Mouse (Mus musculus) forebrain, embryonic 16.5 days (tissue): ENCODE measurements around the gene Pld2. TPM values are rescaled to one million over a fixed set of nuclear protein-coding genes. Genes with fewer than 3 reads are reported as not detected.

ENCODE experiments used
- ATAC-seq: fragments of 200-750 bp; cut with Nextera tagmentation; 2 replicates; pipeline ENCODE4 v1.8.0; 2017; ENCODE audit warnings: mild to moderate bottlenecking, moderate library complexity
- H3K27ac ChIP-seq: fragments of 300-500 bp; sonication (generic); 2 replicates; pipeline ENCODE4 v1.5.1; 2014; ENCODE audit warnings: low read length, control low read depth
- H3K27me3 ChIP-seq: fragments of 300-500 bp; sonication (generic); replicated peaks from 2 replicates; pipeline ENCODE4 v1.6.1; 2014; ENCODE audit warnings: low read length; ENCODE audit not compliant: control insufficient read depth, insufficient read depth
- H3K36me3 ChIP-seq: fragments of 300-500 bp; sonication (generic); 2 replicates; pipeline ENCODE4 v1.6.1; 2014; ENCODE audit not compliant: control insufficient read depth, insufficient read depth
- H3K4me1 ChIP-seq: fragments of 300-500 bp; sonication (generic); replicated peaks from 2 replicates; pipeline ENCODE4 v1.6.1; 2014; ENCODE audit warnings: low read length; ENCODE audit not compliant: control insufficient read depth, insufficient read depth
- H3K4me2 ChIP-seq: fragments of 300-500 bp; sonication (generic); 2 replicates; pipeline ENCODE4 v1.6.1; 2014; ENCODE audit warnings: mild to moderate bottlenecking, low read length, control low read depth
- H3K4me3 ChIP-seq: fragments of 300-500 bp; sonication (generic); replicated peaks from 2 replicates; pipeline ENCODE4 v1.5.1; 2014; ENCODE audit warnings: mild to moderate bottlenecking, low read length, control low read depth
- H3K9ac ChIP-seq: fragments of 300-500 bp; sonication (generic); replicated peaks from 2 replicates; pipeline ENCODE4 v1.6.1; 2014; ENCODE audit warnings: low read depth, low read length, control low read depth
- H3K9me3 ChIP-seq: fragments of 300-500 bp; sonication (generic); 2 replicates; pipeline ENCODE4 v1.6.1; 2016; ENCODE audit warnings: low read length; ENCODE audit not compliant: control insufficient read depth
- WGBS: fragments of 180-500 bp; shearing (Covaris S2); extraction: QIAGEN DNeasy Blood & Tissue Kit; methylation state at CpG from one replicate; pipeline ENCODE4 v1.1.7; 2014; 5-methylcytosine and 5-hydroxymethylcytosine counted together
- polyA plus RNA-seq: library from polyadenylated mRNA; unstranded; fragments of >200 nt; fragmentation: Nextera tagmentation; extraction: Ambion mirVana; gene quantifications from 2 replicates; pipeline ENCODE4 v1.2.1, GENCODE M21; 2015

Gene Pld2
- polyA plus RNA-seq, 1 experiment from 2014 or later, result 9.0 TPM

GRCm38 (mm10) chr11:70591733-70592132, 51.9 kb downstream of the Pld2 start:
- ATAC-seq, result no peak
- H3K9me3 ChIP-seq, result no peaks in the 10 kb centered on the region
- no peak overlapping the region for H3K27ac ChIP-seq
- H3K9ac ChIP-seq, result no peak overlapping the region
- H3K4me1 ChIP-seq, result 0 out of 2 replicates have a peak, but pooled peaks cover 2% of the 10 kb centered on the region
- WGBS, result 90% methylated on average over 1 of the region's 1 CpGs
- no peak overlapping the region for H3K4me3 ChIP-seq
- H3K4me2 ChIP-seq, result no peak overlapping the region
- no peaks in the 10 kb centered on the region for H3K36me3 ChIP-seq
- H3K27me3 ChIP-seq, result no peaks in the 10 kb centered on the region

GRCm38 (mm10) chr11:70594253-70594989, 54.6 kb downstream of the Pld2 start:
- Histone ChIP-seq H3K27me3 (no peaks in the 10 kb centered on the region), H3K9ac (no peak overlapping the region), H3K4me3 (no peak overlapping the region), H3K36me3 (no peaks in the 10 kb centered on the region; the same call in 1 of the 2 replicates), H3K27ac (no peak overlapping the region), H3K9me3 (no peaks in the 10 kb centered on the region), H3K4me1 (0 out of 2 replicates have a peak, but pooled peaks cover 2% of the 10 kb centered on the region), H3K4me2 (no peak overlapping the region)
- WGBS, result 85% methylated on average over 15 of the region's 15 CpGs
- no peak for ATAC-seq

GRCm38 (mm10) chr11:70595638-70596037, 55.8 kb downstream of the Pld2 start:
- WGBS, result 78% methylated on average over 2 of the region's 2 CpGs

DNA sequence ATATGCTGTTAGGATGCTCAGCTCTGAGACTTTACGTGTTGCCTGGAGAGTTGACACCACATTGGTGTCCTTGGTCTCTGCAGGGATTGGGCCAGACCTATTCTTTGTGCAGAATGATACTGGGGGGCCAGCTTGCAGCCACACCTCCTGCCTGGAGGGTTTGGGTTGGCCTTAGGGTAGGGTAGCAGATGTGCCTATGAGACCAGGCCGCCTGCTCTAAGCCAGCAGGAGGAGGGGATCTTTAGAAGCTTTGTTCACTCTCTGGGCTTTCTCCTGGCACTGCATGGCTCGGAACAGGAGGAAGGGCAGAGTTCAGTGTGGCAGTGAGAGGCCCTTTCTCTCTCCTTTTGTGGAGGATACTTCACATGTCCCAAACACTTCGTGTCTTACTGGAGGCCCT, 56.2 kb downstream of the Pld2 start:
- H3K4me2 ChIP-seq, result no peak overlapping the region
- 40% methylated on average over 4 of the region's 4 CpGs for WGBS
- no peak overlapping the region for H3K9ac ChIP-seq
- H3K36me3 ChIP-seq, result no peaks in the 10 kb centered on the region; the same call in 1 of the 2 replicates
- ATAC-seq, result peak; percentile 40; the same call in 1 of the 2 replicates
- no peak overlapping the region for H3K4me3 ChIP-seq
- H3K27ac ChIP-seq, result no peak overlapping the region
- 0 out of 2 replicates have a peak, but pooled peaks cover 2% of the 10 kb centered on the region for H3K4me1 ChIP-seq
- no peaks in the 10 kb centered on the region for H3K9me3 ChIP-seq
- no peaks in the 10 kb centered on the region for H3K27me3 ChIP-seq

More at GRCm38 (mm10) chr11:70595638-70596037, 55.8 kb downstream of the Pld2 start:
- ATAC-seq, result no peak
- H3K9ac ChIP-seq, result no peak overlapping the region
- no peak overlapping the region for H3K4me3 ChIP-seq
- H3K4me2 ChIP-seq, result no peak overlapping the region
- no peaks in the 10 kb centered on the region for H3K9me3 ChIP-seq
- H3K27me3 ChIP-seq, result no peaks in the 10 kb centered on the region
- no peak overlapping the region for H3K27ac ChIP-seq
- 0 out of 2 replicates have a peak, but pooled peaks cover 2% of the 10 kb centered on the region for H3K4me1 ChIP-seq
- H3K36me3 ChIP-seq, result no peaks in the 10 kb centered on the region; the same call in 1 of the 2 replicates

GRCm38 (mm10) chr11:70597301-70597700, 57.4 kb downstream of the Pld2 start:
- no peak overlapping the region for H3K4me2 ChIP-seq
- H3K9me3 ChIP-seq, result no peaks in the 10 kb centered on the region
- no peak overlapping the region for H3K27ac ChIP-seq
- no peaks in the 10 kb centered on the region for H3K27me3 ChIP-seq
- no peak overlapping the region for H3K9ac ChIP-seq
- 82% methylated on average over 6 of the region's 6 CpGs for WGBS
- no peak overlapping the region for H3K4me3 ChIP-seq
- H3K36me3 ChIP-seq, result peaks cover 2% of the 10 kb centered on the region
- H3K4me1 ChIP-seq, result no peaks in the 10 kb centered on the region
- no peak for ATAC-seq

GRCm38 (mm10) chr11:70598451-70598953, 58.6 kb downstream of the Pld2 start:
- Histone ChIP-seq H3K4me1 (no peaks in the 10 kb centered on the region), H3K9ac (no peak overlapping the region), H3K9me3 (no peaks in the 10 kb centered on the region), H3K27me3 (no peaks in the 10 kb centered on the region), H3K36me3 (peaks cover 4% of the 10 kb centered on the region), H3K27ac (no peak overlapping the region), H3K4me2 (no peak overlapping the region), H3K4me3 (no peak overlapping the region)
- 91% methylated on average over 9 of the region's 9 CpGs for WGBS
- no peak for ATAC-seq

DNA sequence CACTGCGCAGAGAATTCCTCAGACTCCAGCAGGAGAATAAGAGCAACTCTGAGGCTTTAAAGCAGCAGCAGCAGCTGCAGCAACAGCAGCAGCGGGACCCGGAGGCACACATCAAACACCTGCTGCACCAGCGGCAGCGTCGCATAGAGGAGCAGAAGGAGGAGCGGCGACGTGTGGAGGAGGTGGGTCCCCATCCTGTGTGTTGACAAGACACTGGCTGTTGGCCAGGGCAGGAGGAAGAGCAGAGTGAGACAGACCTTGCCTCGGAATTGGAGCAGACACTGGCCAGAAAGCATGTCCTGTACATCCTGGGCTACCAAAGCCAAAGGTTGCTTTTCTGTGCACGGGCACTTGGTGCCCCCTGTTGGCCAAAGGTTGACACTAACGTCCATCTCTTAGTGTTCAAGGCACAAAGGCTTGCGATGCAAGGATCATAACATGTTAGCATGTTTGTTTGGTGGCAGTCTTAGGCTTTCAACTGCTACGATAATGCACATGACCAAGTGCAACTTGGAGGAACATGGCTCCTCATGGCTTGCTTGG, 65.2 kb downstream of the Pld2 start:
- 58% methylated on average over 14 of the region's 14 CpGs for WGBS
- Histone ChIP-seq H3K4me3 (no peak overlapping the region), H3K27me3 (no peaks in the 10 kb centered on the region), H3K36me3 (peaks cover 33% of the 10 kb centered on the region), H3K4me2 (no peak overlapping the region), H3K9me3 (no peaks in the 10 kb centered on the region), H3K27ac (no peak overlapping the region), H3K4me1 (no peaks in the 10 kb centered on the region), H3K9ac (no peak overlapping the region)
- ATAC-seq, result no peak

DNA sequence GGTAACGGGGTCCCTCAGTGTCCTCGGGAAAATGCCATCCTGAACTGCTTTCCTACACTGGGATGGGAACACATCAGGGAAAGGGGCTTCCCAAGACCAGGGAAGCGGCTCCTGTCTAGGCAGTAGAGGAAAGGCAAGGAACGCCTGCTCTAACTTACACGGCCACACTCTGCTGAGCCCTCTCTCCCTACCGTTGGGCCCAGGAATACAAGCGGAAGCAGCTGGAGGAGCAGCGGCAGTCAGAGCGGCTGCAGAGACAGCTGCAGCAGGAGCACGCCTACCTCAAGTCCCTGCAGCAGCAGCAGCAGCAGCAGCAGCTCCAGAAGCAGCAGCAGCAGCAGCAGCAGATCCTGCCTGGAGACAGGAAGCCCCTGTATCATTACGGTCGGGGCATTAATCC, 66.9 kb downstream of the Pld2 start:
- Histone ChIP-seq H3K36me3 (peaks cover 33% of the 10 kb centered on the region), H3K9me3 (no peaks in the 10 kb centered on the region), H3K4me1 (no peaks in the 10 kb centered on the region), H3K4me2 (no peak overlapping the region), H3K4me3 (no peak overlapping the region), H3K27me3 (no peaks in the 10 kb centered on the region), H3K9ac (no peak overlapping the region), H3K27ac (no peak overlapping the region)
- ATAC-seq, result no peak
- 81% methylated on average over 12 of the region's 12 CpGs for WGBS

DNA sequence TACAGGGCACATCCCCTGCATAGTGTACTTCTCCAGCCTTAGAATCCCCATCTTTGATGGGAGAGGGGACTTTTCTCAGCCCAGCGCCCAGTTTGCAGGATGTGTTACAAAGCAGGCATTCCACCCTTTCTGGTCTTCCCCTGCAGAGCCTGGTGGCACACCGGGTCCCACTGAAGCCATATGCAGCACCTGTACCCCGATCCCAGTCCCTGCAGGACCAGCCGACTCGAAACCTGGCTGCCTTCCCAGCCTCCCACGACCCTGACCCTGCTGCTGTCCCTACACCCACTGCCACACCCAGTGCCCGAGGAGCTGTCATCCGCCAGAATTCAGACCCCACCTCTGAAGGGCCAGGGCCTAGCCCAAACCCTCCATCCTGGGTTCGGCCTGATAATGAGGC, 67.7 kb downstream of the Pld2 start:
- Histone ChIP-seq H3K27me3 (no peaks in the 10 kb centered on the region), H3K9me3 (no peaks in the 10 kb centered on the region), H3K36me3 (peaks cover 39% of the 10 kb centered on the region), H3K27ac (no peak overlapping the region), H3K4me3 (no peak overlapping the region), H3K4me2 (no peak overlapping the region), H3K4me1 (no peaks in the 10 kb centered on the region), H3K9ac (no peak overlapping the region)
- WGBS, result 92% methylated on average over 9 of the region's 9 CpGs
- no peak for ATAC-seq
